Mouse (Mus musculus) E14TG2a.4 (cell line): ENCODE data around the gene E130308A19Rik.

ENCODE experiments used
- CTCF ChIP-seq: conservative IDR thresholded peaks from 2 replicates; pipeline ENCODE4 v1.5.1; 2014; ENCODE audit warnings: low read length
- NANOG ChIP-seq: IDR thresholded peaks from 2 replicates; pipeline ENCODE4 v1.6.1; 2014; ENCODE audit warnings: borderline replicate concordance, low read length, mixed read lengths
- POU5F1 ChIP-seq: IDR thresholded peaks from 2 replicates; pipeline ENCODE4 v1.6.1; 2014; ENCODE audit warnings: low read length, borderline replicate concordance

- TF ChIP-seq CTCF (no peak), NANOG (no peak), POU5F1 (no peak)
These were observed 179.4 kb downstream of the E130308A19Rik start, which contains the start of gene Snx30 for GRCm38 (mm10) chr4:59805181-59805967.
